Mouse (Mus musculus): ENCODE data around the gene Fndc7. TPM values are rescaled to one million over a fixed set of nuclear protein-coding genes. Genes with fewer than 3 reads are reported as not detected.

Gene Fndc7
- total RNA-seq, 2 experiments from 2014 or later = 0.11 TPM; not detected in 1

DNA sequence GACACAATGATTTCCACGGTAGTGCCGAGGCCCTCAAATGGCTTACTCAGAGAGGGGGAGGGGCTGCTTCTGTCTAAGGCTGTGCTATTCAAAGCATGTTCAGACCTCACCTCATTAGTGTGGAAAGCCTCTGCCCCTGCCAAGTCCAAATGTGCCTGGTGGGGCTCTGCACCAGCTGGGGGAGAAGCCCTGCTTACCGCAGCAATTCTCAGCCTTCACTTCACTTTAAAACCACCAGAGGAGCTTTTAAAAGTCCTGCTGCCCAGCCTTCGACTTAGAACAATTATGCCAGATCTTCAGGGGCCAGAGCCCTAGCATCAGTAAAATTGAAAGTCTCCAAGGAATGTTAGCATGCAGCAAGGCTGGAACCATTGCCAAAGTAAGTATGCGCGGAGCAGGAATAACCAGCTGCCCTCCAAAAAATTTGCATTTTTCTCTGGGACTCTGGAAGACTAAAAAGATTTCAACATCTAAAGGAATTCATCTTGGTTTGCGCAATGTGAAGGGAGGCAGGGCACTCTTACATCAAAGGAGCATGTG lies 31.5 kb downstream of the Fndc7 start:
- peak; percentile 34 to 79 for DNase-seq (ENCODE audit: low spot score in 2 of 2)
- intact Hi-C loops (cut with DNase I) = no loop called here

DNA sequence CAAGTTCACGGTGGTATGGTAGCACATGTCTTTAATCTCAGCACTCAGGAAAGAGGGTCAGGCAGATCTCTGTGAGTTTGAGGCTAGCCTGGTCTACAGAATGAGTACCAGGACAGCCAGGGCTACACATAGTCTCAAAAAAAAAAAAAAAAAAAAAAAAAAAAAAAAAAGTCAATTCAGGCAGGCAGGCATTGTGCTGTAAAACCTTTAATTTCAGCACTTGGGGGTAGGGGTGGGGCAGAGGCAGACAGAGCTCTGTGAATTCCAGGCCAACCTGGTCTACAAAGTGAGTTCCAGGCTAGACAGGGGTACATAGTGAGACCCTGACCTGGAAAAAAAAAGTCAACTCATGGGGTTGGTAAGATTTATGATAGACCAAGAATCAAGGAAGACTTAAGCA lies 32.1 kb downstream of the Fndc7 start:
- intact Hi-C loops (cut with DNase I) = no loop called here
- no peak for DNase-seq (ENCODE audit: low spot score in 2 of 2)

- no peak for DNase-seq (ENCODE audit: low spot score in 2 of 2)
- intact Hi-C loops (cut with DNase I) = no loop called here
These were observed 32.7 kb downstream of the Fndc7 start for GRCm38 (mm10) chr3:108857124-108857470.

DNA sequence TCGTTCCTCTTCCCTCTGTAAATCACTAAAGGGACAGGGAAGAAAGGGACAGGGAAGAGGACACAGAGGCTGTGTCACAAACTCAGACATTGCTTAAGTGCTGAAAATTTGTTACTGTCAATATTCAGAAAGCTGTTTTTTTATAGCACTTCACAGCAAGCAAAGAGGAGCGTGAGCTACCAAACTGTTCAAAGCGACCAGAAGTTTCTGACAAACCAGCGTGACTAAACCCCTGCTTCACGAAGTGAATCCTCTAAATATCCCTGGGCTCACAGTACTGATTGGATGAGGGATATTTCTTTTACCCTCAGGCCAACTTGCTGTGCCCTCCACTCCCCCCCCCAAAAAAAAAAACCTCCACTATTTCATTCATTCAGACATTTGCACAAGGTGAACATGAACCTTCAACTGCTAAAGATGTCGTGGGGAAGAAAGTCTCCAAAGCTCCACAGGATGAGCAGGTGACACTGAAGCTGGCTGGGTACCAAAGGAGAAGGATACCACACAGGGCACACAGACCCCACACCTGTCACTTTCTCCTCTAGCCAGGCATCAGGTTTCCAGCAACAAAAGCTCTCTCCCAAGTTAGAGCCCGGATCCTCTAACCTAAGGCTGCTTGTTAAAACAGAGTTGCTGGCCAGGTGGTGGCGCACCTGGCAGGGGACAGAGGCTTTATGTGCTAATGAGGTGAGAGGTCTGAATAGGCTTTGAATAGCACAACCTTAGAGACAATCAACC lies 33.3 kb downstream of the Fndc7 start:
- peak in 1 of 2 experiments; percentile 35 for DNase-seq (ENCODE audit: low spot score in 2 of 2)
- intact Hi-C loops (cut with DNase I) = no loop called here

- intact Hi-C loops (cut with DNase I) = no loop called here
- peak; percentile 49 to 50 for DNase-seq (ENCODE audit: low spot score in 2 of 2)
These were observed 33.9 kb downstream of the Fndc7 start for GRCm38 (mm10) chr3:108855864-108856263.

- intact Hi-C loops (cut with DNase I) = no loop called here
- DNase-seq (ENCODE audit: low spot score in 2 of 2) = peak; percentile 81 to 91
These were observed 34.4 kb downstream of the Fndc7 start for GRCm38 (mm10) chr3:108855371-108855770.

GRCm38 (mm10) chr3:108853266-108853665 lies 36.5 kb downstream of the Fndc7 start:
- intact Hi-C loops (cut with DNase I) = loop anchor here (5.0 kb wide), 1 partner anchor 209 kb away; no protein-coding TSS in a partner anchor
- DNase-seq (ENCODE audit: low spot score in 2 of 2) = no peak

GRCm38 (mm10) chr3:108851996-108852697 lies 37.7 kb downstream of the Fndc7 start:
- DNase-seq (ENCODE audit: low spot score in 2 of 2) = peak; percentile 21 to 43
- intact Hi-C loops (cut with DNase I) = loop anchor here (5.0 kb wide), 1 partner anchor 210 kb away; no protein-coding TSS in a partner anchor

- no peak for DNase-seq (ENCODE audit: low spot score in 2 of 2)
- intact Hi-C loops (cut with DNase I) = loop anchor here (5.0 kb wide), 1 partner anchor 211 kb away; no protein-coding TSS in a partner anchor
These were observed 38.3 kb downstream of the Fndc7 start for GRCm38 (mm10) chr3:108851554-108851953.

GRCm38 (mm10) chr3:108851075-108851474 lies 38.7 kb downstream of the Fndc7 start:
- intact Hi-C loops (cut with DNase I) = loop anchor here (5.0 kb wide), 1 partner anchor 211 kb away; no protein-coding TSS in a partner anchor
- no peak for DNase-seq (ENCODE audit: low spot score in 2 of 2)

DNA sequence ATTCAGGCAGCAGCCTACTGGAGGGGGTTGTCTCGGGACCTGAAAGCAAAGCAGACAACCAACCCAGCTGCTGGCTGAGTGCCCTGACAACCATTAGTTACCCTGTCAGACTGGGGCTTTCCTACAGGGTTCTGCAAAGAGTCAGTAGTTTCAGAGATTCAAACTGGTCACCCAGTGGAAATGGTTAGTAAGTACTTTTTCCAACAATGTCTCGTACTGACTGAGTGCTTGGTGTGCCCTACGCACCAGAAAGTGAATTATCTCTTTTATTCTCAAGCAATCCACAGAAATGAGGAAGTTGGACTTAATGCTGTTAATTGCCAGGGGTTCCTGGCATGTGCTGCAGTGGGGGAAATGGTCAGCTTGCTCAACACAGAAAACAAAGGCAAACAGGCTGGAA lies 39.3 kb downstream of the Fndc7 start:
- intact Hi-C loops (cut with DNase I) = loop anchor here (5.0 kb wide), 1 partner anchor 212 kb away; no protein-coding TSS in a partner anchor
- peak; percentile 19 to 22 for DNase-seq (ENCODE audit: low spot score in 2 of 2)

DNA sequence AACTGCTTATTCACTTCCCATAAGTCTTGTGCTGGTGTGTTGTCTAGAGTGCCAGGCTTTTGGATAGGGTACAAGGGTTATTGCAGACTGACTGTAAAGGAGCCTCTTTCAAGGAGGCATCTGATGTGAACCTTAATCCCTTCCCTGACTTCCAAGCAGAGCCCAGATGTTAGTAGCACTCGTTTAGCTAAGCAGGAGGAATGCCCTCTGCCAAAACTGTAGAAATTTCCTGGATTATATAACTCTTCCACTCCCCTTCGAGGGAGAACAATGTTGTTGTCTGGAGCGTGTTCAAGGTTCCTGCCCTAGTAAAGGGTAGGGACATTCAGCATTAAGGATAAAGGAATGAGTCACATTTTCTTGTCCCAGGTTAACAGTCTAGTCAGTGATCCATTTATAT lies 43.2 kb downstream of the Fndc7 start:
- intact Hi-C loops (cut with DNase I) = no loop called here
- no peak for DNase-seq (ENCODE audit: low spot score in 2 of 2)

DNA sequence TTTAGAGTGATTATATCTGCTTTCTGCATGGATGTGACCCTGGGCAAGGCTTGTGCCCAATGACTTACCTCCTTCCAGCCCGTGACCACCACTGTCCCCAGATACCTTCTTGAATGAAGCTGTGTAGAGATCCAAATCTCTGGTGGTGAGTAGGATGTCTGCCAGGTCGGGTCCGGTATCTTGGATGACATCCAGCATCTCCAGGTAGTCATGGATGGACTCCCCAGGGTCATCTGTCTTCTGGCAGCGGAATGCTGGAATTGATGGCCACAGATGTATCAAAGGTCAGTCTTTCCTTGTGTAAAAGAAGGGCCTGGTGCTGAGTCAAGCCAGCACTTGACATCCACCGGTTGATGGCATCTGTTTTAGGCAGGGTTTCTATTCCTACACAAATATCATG lies 45.3 kb downstream of the Fndc7 start:
- intact Hi-C loops (cut with DNase I) = loop anchor here (5.0 kb wide), 1 partner anchor 68 kb away; the partner anchor contains the start of gene Prpf38b
- no peak for DNase-seq (ENCODE audit: low spot score in 2 of 2)

DNA sequence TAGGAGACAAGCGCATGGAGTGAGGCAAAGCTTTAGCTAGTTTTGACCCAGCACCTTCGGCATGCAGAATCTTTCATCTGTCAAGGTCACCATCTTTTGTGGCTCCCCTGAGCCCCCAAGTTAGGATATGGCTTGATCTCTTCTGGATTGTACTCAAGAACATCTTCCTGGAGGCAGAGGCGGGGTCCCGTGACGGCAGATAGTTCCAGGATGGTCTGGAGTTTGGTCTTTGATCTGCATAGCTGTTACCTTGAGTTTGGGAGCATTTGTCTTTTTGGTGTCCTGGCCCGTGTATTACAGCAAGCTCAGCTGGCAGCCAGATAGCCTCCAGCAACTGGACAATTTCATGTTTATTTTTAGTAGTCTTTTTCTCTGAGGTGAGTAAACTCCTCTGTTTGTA lies 45.8 kb downstream of the Fndc7 start:
- intact Hi-C loops (cut with DNase I) = loop anchor here (5.0 kb wide), 1 partner anchor 68 kb away; the partner anchor contains the start of gene Prpf38b
- DNase-seq (ENCODE audit: low spot score in 2 of 2) = no peak

GRCm38 (mm10) chr3:108840716-108841054 lies 49.1 kb downstream of the Fndc7 start:
- intact Hi-C loops (cut with DNase I) = loop anchor here (5.0 kb wide), 1 partner anchor 72 kb away; the partner anchor contains the start of gene Prpf38b
- no peak for DNase-seq (ENCODE audit: low spot score in 2 of 2)

GRCm38 (mm10) chr3:108840000-108840715 lies 49.6 kb downstream of the Fndc7 start, which contains the start of gene Stxbp3:
Stxbp3 (minus strand) TSS chr3:108840526.
- DNase-seq (ENCODE audit: low spot score in 2 of 2) = peak; percentile 98 to 99
- intact Hi-C loops (cut with DNase I) = loop anchor here (5.0 kb wide), 2 partner anchors 72 to 118 kb away; partner anchors contain the start of genes Gpsm2 and Prpf38b

DNA sequence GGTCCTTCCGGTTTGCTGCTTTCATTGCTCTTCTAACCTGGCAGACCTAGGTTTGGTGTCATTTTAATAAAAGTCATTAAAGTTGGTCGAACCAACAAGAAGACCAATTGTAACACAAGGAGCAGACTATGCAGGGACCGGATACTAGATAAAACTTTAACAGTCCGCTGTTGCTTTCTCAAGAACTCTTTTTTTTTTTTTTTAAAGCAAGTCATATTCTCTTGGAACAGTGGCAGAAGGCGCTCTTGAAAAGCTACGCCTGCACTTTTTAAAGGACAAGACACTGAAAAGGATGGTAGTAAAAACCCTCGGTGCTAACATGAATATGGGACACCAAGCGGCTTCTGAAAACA lies 50.2 kb downstream of the Fndc7 start:
- intact Hi-C loops (cut with DNase I) = loop anchor here (5.0 kb wide), 1 partner anchor 117 kb away; the partner anchor contains the start of gene Gpsm2
- peak; percentile 37 to 42 for DNase-seq (ENCODE audit: low spot score in 2 of 2)

- DNase-seq (ENCODE audit: low spot score in 2 of 2) = no peak
- intact Hi-C loops (cut with DNase I) = loop anchor here (5.0 kb wide), 1 partner anchor 117 kb away; the partner anchor contains the start of gene Gpsm2
These were observed 50.8 kb downstream of the Fndc7 start for GRCm38 (mm10) chr3:108838980-108839379.

DNA sequence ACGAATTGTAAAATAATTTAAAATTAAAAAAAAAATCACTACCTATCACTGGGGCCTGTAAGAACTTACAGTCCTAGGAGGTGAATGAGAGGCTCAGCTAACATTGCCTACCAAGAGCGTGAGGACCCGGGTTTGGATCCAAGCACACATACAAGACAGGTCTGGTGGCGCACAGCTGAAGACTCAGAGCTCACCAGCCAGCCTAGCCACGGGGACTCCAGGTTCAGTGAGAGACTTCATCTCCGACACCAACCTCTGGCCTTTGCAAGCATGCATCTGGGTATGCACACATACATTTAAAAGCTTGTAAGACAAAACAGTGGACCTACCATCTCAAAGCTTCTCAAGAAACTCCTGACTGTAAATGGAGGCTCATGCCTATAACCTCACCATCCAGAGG lies 52.9 kb downstream of the Fndc7 start:
- DNase-seq (ENCODE audit: low spot score in 2 of 2) = no peak
- intact Hi-C loops (cut with DNase I) = loop anchor here (5.0 kb wide), 1 partner anchor 115 kb away; the partner anchor contains the start of gene Gpsm2

Measured in left cerebral cortex, postnatal 14 days (tissue).